Mouse (Mus musculus) midbrain, embryonic 15.5 days (tissue): Measurements from ENCODE around the gene Flywch1. TPM values are rescaled to one million over a fixed set of nuclear protein-coding genes. Genes with fewer than 3 reads are reported as not detected.
A peak's percentile ranks its signal among the peaks of the same experiment; 100 is the strongest.
"Not testable (repeated sequence)": the region's sequence is repeated elsewhere in the genome, so short reads cannot be mapped to it uniquely, and the experiment has no call there.

ENCODE experiments used
- ATAC-seq: fragments of 200-750 bp; cut with Nextera tagmentation; replicated peaks from 2 replicates; pipeline ENCODE4 v1.8.0; 2017; ENCODE audit warnings: moderate TSS enrichment
- H3K27ac ChIP-seq: fragments of 300-500 bp; sonication (generic); 2 replicates; pipeline ENCODE4 v1.5.1; 2015; ENCODE audit warnings: mild to moderate bottlenecking, inconsistent platforms
- H3K27me3 ChIP-seq: fragments of 300-500 bp; sonication (generic); replicated peaks from 2 replicates; pipeline ENCODE4 v1.6.1; 2015; ENCODE audit warnings: inconsistent platforms
- H3K36me3 ChIP-seq: fragments of 300-500 bp; sonication (generic); replicated peaks from 2 replicates; pipeline ENCODE4 v1.6.1; 2015; ENCODE audit warnings: inconsistent platforms
- H3K4me1 ChIP-seq: fragments of 300-500 bp; sonication (generic); 2 replicates; pipeline ENCODE4 v1.6.1; 2015; ENCODE audit warnings: inconsistent platforms
- H3K4me2 ChIP-seq: fragments of 300-500 bp; sonication (generic); 2 replicates; pipeline ENCODE4 v1.6.1; 2015; ENCODE audit warnings: inconsistent platforms, mild to moderate bottlenecking, moderate library complexity
- H3K4me3 ChIP-seq: fragments of 300-500 bp; sonication (generic); 2 replicates; pipeline ENCODE4 v1.5.1; 2015; ENCODE audit warnings: mild to moderate bottlenecking, inconsistent platforms
- H3K9ac ChIP-seq: fragments of 300-500 bp; sonication (generic); 2 replicates; pipeline ENCODE4 v1.6.1; 2015; ENCODE audit warnings: mild to moderate bottlenecking, inconsistent platforms
- H3K9me3 ChIP-seq: fragments of 300-500 bp; sonication (generic); 2 replicates; pipeline ENCODE4 v1.6.1; 2016; ENCODE audit warnings: inconsistent platforms
- WGBS: fragments of 180-500 bp; shearing (Covaris S2); methylation state at CpG from one replicate; pipeline ENCODE4 v1.1.7; 2015; ENCODE audit warnings: mixed read lengths; 5-methylcytosine and 5-hydroxymethylcytosine counted together
- polyA plus RNA-seq: library from polyadenylated mRNA; unstranded; fragments of >200 nt; fragmentation: Nextera tagmentation; extraction: Ambion mirVana; gene quantifications from 2 replicates; pipeline ENCODE4 v1.2.1, GENCODE M21; 2015

Gene Flywch1
- polyA plus RNA-seq, 1 experiment from 2014 or later, result 242 TPM

- H3K9me3 ChIP-seq, result no peaks in the 10 kb centered on the region
- peaks cover 22% of the 10 kb centered on the region for H3K4me1 ChIP-seq
- no peak overlapping the region for H3K27ac ChIP-seq
- H3K4me3 ChIP-seq, result no peak overlapping the region
- H3K9ac ChIP-seq, result no peak overlapping the region
- no peak overlapping the region for H3K4me2 ChIP-seq
- H3K27me3 ChIP-seq, result no peaks in the 10 kb centered on the region
- H3K36me3 ChIP-seq, result 0 out of 2 replicates have a peak, but pooled peaks cover 2% of the 10 kb centered on the region
- ATAC-seq, result no peak
- WGBS, result 9% methylated on average over 12 of the region's 12 CpGs
Measured at GRCm38 (mm10) chr17:23774090-23774489, 2.7 kb upstream of the Flywch1 start.

DNA sequence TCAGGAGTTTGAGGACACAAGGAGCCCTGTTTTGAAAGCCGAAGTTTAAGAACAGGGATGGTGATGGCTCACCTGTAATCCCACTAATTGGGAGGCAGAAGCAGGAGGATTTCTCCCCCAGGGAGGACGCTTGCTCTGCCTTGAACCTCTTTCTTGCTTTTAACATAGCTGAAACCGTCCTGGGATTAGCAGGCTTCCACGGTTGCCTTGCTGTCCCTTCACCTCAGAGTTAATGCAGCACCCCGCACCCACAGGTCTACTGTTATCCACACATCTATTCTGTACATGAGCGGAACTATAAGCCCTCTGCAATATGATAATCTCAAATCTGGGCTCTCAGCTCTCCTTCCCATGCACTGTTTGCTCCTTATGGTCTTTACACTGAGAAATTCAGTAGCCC, 2.3 kb upstream of the Flywch1 start:
- Histone ChIP-seq H3K9ac (no peak overlapping the region), H3K4me1 (peaks cover 24% of the 10 kb centered on the region), H3K27me3 (no peaks in the 10 kb centered on the region), H3K9me3 (no peaks in the 10 kb centered on the region), H3K4me2 (no peak overlapping the region), H3K4me3 (no peak overlapping the region), H3K27ac (no peak overlapping the region), H3K36me3 (0 out of 2 replicates have a peak, but pooled peaks cover 2% of the 10 kb centered on the region)
- WGBS, result 67% methylated on average over 6 of the region's 6 CpGs
- ATAC-seq, result no peak

GRCm38 (mm10) chr17:23772219-23772556, 786 bp upstream of the Flywch1 start:
- WGBS, result 88% methylated on average over 2 of the region's 2 CpGs
- H3K4me3 ChIP-seq, result peak overlapping the region; percentile 94
- H3K27me3 ChIP-seq, H3K9ac ChIP-seq, ATAC-seq, H3K9me3 ChIP-seq, H3K36me3 ChIP-seq: not testable (repeated sequence)
- H3K4me1 ChIP-seq, result peaks cover 27% of the 10 kb centered on the region
- H3K4me2 ChIP-seq, result peak overlapping the region; percentile 69
- H3K27ac ChIP-seq, result peak overlapping the region; percentile 72

- H3K4me2 ChIP-seq, result peak overlapping the region; percentile 69
- H3K9me3 ChIP-seq, result no peaks in the 10 kb centered on the region
- ATAC-seq, result peak; percentile 47; the same call in 1 of the 2 replicates
- H3K27me3 ChIP-seq, result no peaks in the 10 kb centered on the region
- H3K27ac ChIP-seq, result peak overlapping the region; percentile 93
- peaks cover 27% of the 10 kb centered on the region for H3K4me1 ChIP-seq
- 0 out of 2 replicates have a peak, but pooled peaks cover 2% of the 10 kb centered on the region for H3K36me3 ChIP-seq
- H3K9ac ChIP-seq, result peak overlapping the region; percentile 98
- peak overlapping the region; percentile 94 for H3K4me3 ChIP-seq
- under 1% methylated on average over 19 of the region's 19 CpGs for WGBS
Measured at GRCm38 (mm10) chr17:23770896-23771283, 512 bp downstream of the Flywch1 start.

DNA sequence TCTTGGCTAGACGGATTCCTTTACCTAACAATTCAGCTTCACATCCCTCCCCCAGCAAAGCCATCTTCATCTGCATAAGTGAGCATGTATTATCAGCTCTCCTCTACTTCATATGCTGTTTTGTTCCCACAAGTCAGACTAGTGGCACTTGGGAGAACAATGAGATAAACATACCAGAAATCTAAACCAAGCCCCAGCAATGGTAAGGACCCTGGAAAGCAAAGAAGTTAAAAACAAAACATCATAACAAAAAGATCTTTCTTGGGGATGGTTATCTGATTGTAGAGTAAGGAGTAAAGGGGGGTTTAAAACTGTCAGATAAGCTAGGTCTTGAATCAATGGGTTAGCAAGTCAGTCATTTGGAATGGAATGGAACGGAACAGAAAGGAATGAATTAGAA, 909 bp downstream of the Flywch1 start:
- no peaks in the 10 kb centered on the region for H3K36me3 ChIP-seq
- H3K4me3 ChIP-seq, result peak overlapping the region; percentile 94
- peak overlapping the region; percentile 69 for H3K4me2 ChIP-seq
- H3K4me1 ChIP-seq, result peaks cover 27% of the 10 kb centered on the region
- peak overlapping the region; percentile 98 for H3K9ac ChIP-seq
- peak overlapping the region; percentile 93 for H3K27ac ChIP-seq
- no peak for ATAC-seq
- H3K27me3 ChIP-seq, result no peaks in the 10 kb centered on the region
- WGBS, result 7% methylated on average over 2 of the region's 2 CpGs
- no peaks in the 10 kb centered on the region for H3K9me3 ChIP-seq

DNA sequence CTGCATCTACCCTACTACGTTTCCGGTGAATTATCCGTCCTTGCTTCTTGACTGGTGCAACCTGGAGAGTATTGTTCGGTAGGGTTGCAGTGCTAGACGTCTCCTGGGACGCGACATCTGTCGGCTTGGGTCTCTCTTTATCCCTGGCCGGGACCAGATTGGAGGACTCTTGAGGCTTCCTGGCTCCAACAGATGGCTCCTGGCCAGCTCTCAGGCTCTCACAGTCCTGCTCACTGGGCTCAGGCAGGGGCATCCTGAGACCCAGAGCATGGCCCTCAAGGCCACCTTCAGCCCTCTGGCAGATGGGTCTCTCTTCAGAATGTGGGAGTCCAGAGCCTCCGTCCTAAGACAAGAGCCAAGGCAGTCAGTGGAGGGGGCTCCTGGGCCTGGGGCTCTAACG, 8.4 kb downstream of the Flywch1 start:
- no peak for ATAC-seq
- Histone ChIP-seq H3K27me3 (no peaks in the 10 kb centered on the region), H3K9me3 (no peaks in the 10 kb centered on the region), H3K4me3 (no peak overlapping the region), H3K4me1 (no peaks in the 10 kb centered on the region), H3K36me3 (peaks cover 38% of the 10 kb centered on the region), H3K4me2 (no peak overlapping the region), H3K9ac (no peak overlapping the region), H3K27ac (no peak overlapping the region)
- 88% methylated on average over 11 of the region's 11 CpGs for WGBS

DNA sequence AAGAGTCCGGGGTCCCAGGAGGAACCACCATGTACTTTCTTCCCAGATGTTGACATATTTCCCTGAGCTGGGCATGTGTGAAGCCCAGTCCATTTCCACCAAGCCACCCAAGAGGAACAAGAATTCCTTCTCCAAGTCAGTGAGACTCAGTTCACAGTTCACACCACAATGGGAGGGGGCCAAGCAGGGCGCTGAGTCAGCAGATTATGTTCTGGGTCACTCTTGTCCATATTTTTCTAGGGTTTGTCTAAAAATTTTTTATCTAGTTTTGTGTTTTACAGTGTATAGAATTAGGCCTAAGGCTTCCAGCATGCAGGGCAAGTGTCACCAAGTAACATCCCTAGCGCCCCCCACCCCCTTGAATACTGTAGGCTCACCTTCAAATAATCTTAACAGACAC, 10.2 kb downstream of the Flywch1 start:
- no peak for ATAC-seq
- no peaks in the 10 kb centered on the region for H3K4me1 ChIP-seq
- H3K27ac ChIP-seq, result no peak overlapping the region
- H3K4me2 ChIP-seq, result no peak overlapping the region
- H3K9ac ChIP-seq, result no peak overlapping the region
- no peaks in the 10 kb centered on the region for H3K27me3 ChIP-seq
- no peak overlapping the region for H3K4me3 ChIP-seq
- no peaks in the 10 kb centered on the region for H3K9me3 ChIP-seq
- peaks cover 55% of the 10 kb centered on the region for H3K36me3 ChIP-seq
- WGBS, result 96% methylated on average over 3 of the region's 3 CpGs

DNA sequence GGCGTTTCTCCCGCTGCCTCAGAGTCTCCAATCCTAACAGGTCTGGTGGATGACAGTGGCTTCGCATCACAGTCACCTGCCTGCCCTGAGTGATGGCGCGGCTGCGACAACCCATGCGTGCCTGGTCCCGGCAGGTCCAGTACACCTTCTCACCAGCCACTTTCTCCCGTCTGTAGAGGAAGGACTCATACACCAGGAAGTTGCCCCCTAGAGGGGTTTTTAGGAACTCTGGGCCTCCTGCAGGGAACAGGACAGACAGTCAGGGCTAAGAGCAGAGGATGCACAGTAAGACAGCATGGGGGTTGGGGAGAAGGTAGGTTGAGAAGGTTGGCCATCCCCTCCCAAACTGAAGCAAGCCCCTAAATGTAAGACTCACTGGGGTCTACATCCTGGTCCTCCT, 11.2 kb downstream of the Flywch1 start:
- Histone ChIP-seq H3K27me3 (no peaks in the 10 kb centered on the region), H3K4me3 (no peak overlapping the region), H3K4me2 (no peak overlapping the region), H3K36me3 (peaks cover 64% of the 10 kb centered on the region), H3K4me1 (no peaks in the 10 kb centered on the region), H3K9ac (no peak overlapping the region), H3K9me3 (no peaks in the 10 kb centered on the region), H3K27ac (no peak overlapping the region)
- 94% methylated on average over 9 of the region's 9 CpGs for WGBS
- ATAC-seq, result no peak

GRCm38 (mm10) chr17:23758801-23759200, 12.6 kb downstream of the Flywch1 start:
- Histone ChIP-seq H3K36me3 (peaks cover 71% of the 10 kb centered on the region), H3K9ac (no peak overlapping the region), H3K27ac (no peak overlapping the region), H3K4me1 (no peaks in the 10 kb centered on the region), H3K4me2 (no peak overlapping the region), H3K9me3 (no peaks in the 10 kb centered on the region), H3K4me3 (no peak overlapping the region), H3K27me3 (no peaks in the 10 kb centered on the region)
- ATAC-seq, result no peak
- 63% methylated on average over 8 of the region's 8 CpGs for WGBS

GRCm38 (mm10) chr17:23757581-23757980, 13.8 kb downstream of the Flywch1 start:
- ATAC-seq, result no peak
- whole genome bisulfite sequencing, result 93% methylated on average over 9 of the region's 9 CpGs
- no peaks in the 10 kb centered on the region for H3K4me1 ChIP-seq

DNA sequence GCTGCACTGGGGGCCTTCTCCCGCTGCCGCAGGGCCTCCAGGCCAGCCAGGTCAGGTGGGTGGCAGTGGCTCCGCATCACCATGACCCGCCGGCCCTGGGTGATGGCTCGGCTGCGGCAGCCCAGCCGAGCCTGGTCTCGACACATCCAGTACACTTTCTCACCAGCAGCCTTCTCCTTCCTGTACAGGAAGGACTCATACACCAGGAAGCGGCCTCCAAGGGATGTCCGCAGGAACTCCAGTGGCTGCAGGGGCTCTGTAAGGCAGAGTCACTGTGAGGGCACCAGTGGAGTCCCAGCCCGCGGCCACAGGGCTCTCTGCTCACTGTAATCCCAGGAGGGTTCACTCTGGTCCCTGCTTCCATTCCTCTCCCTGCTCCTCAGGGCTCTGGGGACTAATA, 15.7 kb downstream of the Flywch1 start:
- no peak overlapping the region for H3K9ac ChIP-seq
- no peak for ATAC-seq
- no peaks in the 10 kb centered on the region for H3K27me3 ChIP-seq
- no peak overlapping the region for H3K27ac ChIP-seq
- no peak overlapping the region for H3K4me2 ChIP-seq
- peaks cover 71% of the 10 kb centered on the region for H3K36me3 ChIP-seq
- H3K4me1 ChIP-seq, result no peaks in the 10 kb centered on the region
- no peaks in the 10 kb centered on the region for H3K9me3 ChIP-seq
- H3K4me3 ChIP-seq, result no peak overlapping the region
- WGBS, result 93% methylated on average over 13 of the region's 13 CpGs

More at GRCm38 (mm10) chr17:23757581-23757980, 13.8 kb downstream of the Flywch1 start:
- Histone ChIP-seq H3K9me3 (no peaks in the 10 kb centered on the region), H3K27ac (no peak overlapping the region), H3K9ac (no peak overlapping the region), H3K27me3 (no peaks in the 10 kb centered on the region), H3K36me3 (peaks cover 83% of the 10 kb centered on the region), H3K4me3 (no peak overlapping the region), H3K4me2 (no peak overlapping the region)

GRCm38 (mm10) chr17:23749400-23750191, 21.8 kb downstream of the Flywch1 start:
- Histone ChIP-seq H3K9me3 (no peaks in the 10 kb centered on the region), H3K36me3 (peaks cover 21% of the 10 kb centered on the region), H3K27me3 (peaks cover 25% of the 10 kb centered on the region), H3K4me3 (no peak overlapping the region), H3K4me1 (peaks cover 18% of the 10 kb centered on the region), H3K27ac (no peak overlapping the region), H3K4me2 (no peak overlapping the region), H3K9ac (no peak overlapping the region)
- ATAC-seq, result no peak
- WGBS, result 82% methylated on average over 11 of the region's 11 CpGs
